Mouse (Mus musculus) hindbrain, embryonic 11.5 days (tissue): ENCODE data around the gene Zfp994. TPM values are rescaled to one million over a fixed set of nuclear protein-coding genes. Genes with fewer than 3 reads are reported as not detected.
"Not testable (repeated sequence)": the region's sequence is repeated elsewhere in the genome, so short reads cannot be mapped to it uniquely, and the experiment has no call there.

ENCODE experiments used
- ATAC-seq: fragments of 200-750 bp; cut with Nextera tagmentation; 2 replicates; pipeline ENCODE4 v1.8.0; 2017; ENCODE audit warnings: mild to moderate bottlenecking, moderate TSS enrichment, moderate library complexity; ENCODE audit not compliant: low FRiP score
- DNase-seq: peaks from one replicate; pipeline ENCODE4 v3.0.0-alpha.2; 2015; ENCODE audit warnings: low spot score
- H3K27ac ChIP-seq: fragments of 300-500 bp; sonication (generic); 2 replicates; pipeline ENCODE4 v1.5.1; 2014; ENCODE audit warnings: mild to moderate bottlenecking, low read depth, low read length
- H3K27me3 ChIP-seq: fragments of 300-500 bp; sonication (generic); 2 replicates; pipeline ENCODE4 v1.6.1; 2014; ENCODE audit warnings: mild to moderate bottlenecking, low read length, moderate library complexity, mixed read lengths; ENCODE audit not compliant: control insufficient read depth, insufficient read depth
- H3K36me3 ChIP-seq: fragments of 300-500 bp; sonication (generic); 2 replicates; pipeline ENCODE4 v1.6.1; 2014; ENCODE audit warnings: mild to moderate bottlenecking, low read length, moderate library complexity, mixed read lengths; ENCODE audit not compliant: control insufficient read depth, insufficient read depth
- H3K4me1 ChIP-seq: fragments of 300-500 bp; sonication (generic); replicated peaks from 2 replicates; pipeline ENCODE4 v1.6.1; 2014; ENCODE audit warnings: low read length, mixed read lengths; ENCODE audit not compliant: control insufficient read depth, insufficient read depth
- H3K4me2 ChIP-seq: fragments of 300-500 bp; sonication (generic); replicated peaks from 2 replicates; pipeline ENCODE4 v1.6.1; 2014; ENCODE audit warnings: mild to moderate bottlenecking, low read depth, low read length
- H3K4me3 ChIP-seq: fragments of 300-500 bp; sonication (generic); 2 replicates; pipeline ENCODE4 v1.5.1; 2014; ENCODE audit warnings: low read depth, low read length
- H3K9ac ChIP-seq: fragments of 300-500 bp; sonication (generic); 2 replicates; pipeline ENCODE4 v1.6.1; 2014; ENCODE audit warnings: low read depth, low read length
- H3K9me3 ChIP-seq: fragments of 300-500 bp; sonication (generic); 2 replicates; pipeline ENCODE4 v1.6.1; 2016; ENCODE audit warnings: low read length; ENCODE audit not compliant: control insufficient read depth
- WGBS: fragments of 180-500 bp; shearing (Covaris S2); extraction: QIAGEN DNeasy Blood & Tissue Kit; methylation state at CpG from one replicate; pipeline ENCODE4 v1.1.7; 2014; 5-methylcytosine and 5-hydroxymethylcytosine counted together
- polyA plus RNA-seq: library from polyadenylated mRNA; unstranded; fragments of >200 nt; fragmentation: Nextera tagmentation; extraction: Ambion mirVana; gene quantifications from 2 replicates; pipeline ENCODE4 v1.2.1, GENCODE M21; 2014

The Zfp994 gene
- polyA plus RNA-seq: 3.7 and 3.8 TPM in 2 replicates

DNA sequence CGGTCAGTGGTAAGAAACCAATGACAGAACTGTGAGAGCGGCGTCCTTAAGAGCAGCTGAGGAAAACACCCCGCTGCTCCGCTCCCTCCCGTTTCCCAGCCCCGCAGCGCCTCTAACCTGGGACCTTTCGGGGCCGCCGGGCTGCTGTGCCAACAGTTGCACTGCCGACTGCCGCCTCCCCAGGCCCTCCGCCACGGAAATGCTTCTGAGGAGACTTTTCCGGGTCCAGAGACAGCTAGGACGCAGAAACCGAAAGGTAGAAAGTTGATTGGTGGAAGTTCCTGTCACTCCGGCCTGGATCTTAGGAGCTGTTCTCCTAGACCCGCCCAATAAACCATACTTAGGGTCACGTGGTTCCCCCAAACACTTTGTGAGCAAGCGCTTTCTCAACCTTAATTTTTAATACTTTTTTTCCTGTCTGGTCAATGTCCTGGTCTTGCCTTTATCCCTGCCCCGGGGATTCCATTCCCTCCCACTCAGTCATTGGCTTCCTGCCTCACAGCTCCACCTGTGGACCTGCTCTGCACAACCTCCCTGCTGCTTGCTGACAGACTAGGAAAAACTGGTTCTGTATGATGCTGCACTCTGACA is at the start of gene Zfp994:
Gene Zfp994 (minus strand): TSS at position 195 of the 591 bp plus-strand sequence.
- H3K4me3 ChIP-seq: peak within 1 kb of the TSS; percentile 48
- not testable (repeated sequence) for H3K27ac ChIP-seq, H3K27me3 ChIP-seq, H3K4me1 ChIP-seq, H3K36me3 ChIP-seq, H3K9me3 ChIP-seq
- DNase-seq: peak; percentile 94
- ATAC-seq: peak; percentile 100
- H3K9ac ChIP-seq: 0 out of 2 replicates have a peak within 1 kb of the TSS, but pooled peaks have one; percentile 55
- under 1% methylated on average over 23 of the region's 23 CpGs for WGBS
- H3K4me2 ChIP-seq: peak within 1 kb of the TSS; percentile 31

DNA sequence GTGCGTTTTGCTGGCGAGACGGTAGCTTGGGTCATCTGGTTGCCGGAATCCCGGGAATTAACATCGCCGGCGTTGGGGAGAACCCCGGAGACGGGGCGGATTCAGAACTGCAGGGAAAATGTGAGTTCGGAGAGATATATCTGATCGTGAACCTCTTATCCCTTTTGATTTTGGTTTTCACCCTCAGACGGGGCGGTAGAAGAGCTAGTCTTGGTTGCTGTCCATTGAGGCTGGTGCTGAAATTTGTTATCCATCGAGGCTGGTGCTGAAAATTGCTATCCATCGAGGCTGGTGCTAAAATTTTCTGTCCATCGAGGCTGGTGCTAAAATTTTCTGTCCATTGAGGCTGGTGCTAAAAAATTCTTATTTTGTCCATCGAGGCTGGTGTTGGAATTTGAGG is 5.3 kb upstream of the Zfp994 start:
- not testable (repeated sequence) for H3K4me2 ChIP-seq, H3K9me3 ChIP-seq, ATAC-seq, H3K4me1 ChIP-seq, DNase-seq, H3K27me3 ChIP-seq, H3K36me3 ChIP-seq, H3K4me3 ChIP-seq, H3K9ac ChIP-seq, H3K27ac ChIP-seq
- WGBS: 64% methylated on average over 18 of the region's 19 CpGs

GRCm38 (mm10) chr17:22225015-22225414 is 401 bp downstream of the Zfp994 start:
- not testable (repeated sequence) for H3K4me1 ChIP-seq, H3K27ac ChIP-seq, H3K36me3 ChIP-seq, H3K9me3 ChIP-seq, H3K27me3 ChIP-seq
- DNase-seq (peak; percentile 7), ATAC-seq (peak; percentile 84)
- 0 out of 2 replicates have a peak overlapping the region, but pooled peaks have one; percentile 55 for H3K9ac ChIP-seq
- 2% methylated on average over 3 of the region's 3 CpGs for WGBS
- H3K4me2 ChIP-seq: peak overlapping the region; percentile 26
- peak overlapping the region; percentile 48 for H3K4me3 ChIP-seq

DNA sequence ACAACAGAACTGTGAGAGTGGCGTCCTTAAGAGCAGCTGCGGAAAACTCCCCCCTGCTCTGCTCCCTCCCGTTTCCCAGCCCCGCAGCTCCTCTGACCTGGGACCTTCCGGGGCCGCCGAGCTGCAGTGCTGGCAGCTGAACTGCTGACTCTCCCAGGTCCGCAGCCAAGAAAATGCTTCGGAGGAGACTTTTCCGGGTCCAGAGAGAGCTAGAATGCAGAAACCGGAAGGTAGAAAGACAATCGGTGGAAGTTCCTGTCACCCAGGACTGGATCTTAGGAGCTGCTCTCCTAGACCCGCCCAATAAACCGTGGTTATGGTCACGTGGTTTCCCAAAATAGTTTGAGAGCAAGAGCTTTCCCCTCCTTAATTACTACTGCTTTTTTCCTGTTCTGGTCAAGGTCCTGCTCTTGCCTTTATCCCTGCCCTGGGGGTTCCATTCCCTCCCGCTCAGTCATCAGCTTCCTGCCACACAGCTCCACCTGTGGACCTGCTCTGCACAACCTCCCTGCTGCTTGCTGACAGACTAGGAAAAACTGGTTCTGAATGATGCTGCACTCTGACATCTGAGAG is 59.6 kb downstream of the Zfp994 start, which contains the start of gene Zfp947:
Gene Zfp947 (minus strand): TSS at position 469 of the 573 bp plus-strand sequence.
- Histone ChIP-seq H3K4me3 (peak within 1 kb of the TSS; percentile 45), H3K4me2 (peak within 1 kb of the TSS; percentile 55), H3K9ac (peak within 1 kb of the TSS; percentile 46; the same call in 1 of the 2 replicates)
- H3K4me1 ChIP-seq, H3K27me3 ChIP-seq, H3K27ac ChIP-seq, H3K36me3 ChIP-seq, H3K9me3 ChIP-seq: not testable (repeated sequence)
- ATAC-seq: peak; percentile 90
- WGBS: under 1% methylated on average over 16 of the region's 16 CpGs
- DNase-seq: peak; percentile 39

- Histone ChIP-seq H3K4me3 (peak overlapping the region; percentile 45), H3K4me2 (peak overlapping the region; percentile 55)
- peak; percentile 1 for DNase-seq
- not testable (repeated sequence) for H3K27ac ChIP-seq, H3K9ac ChIP-seq, H3K9me3 ChIP-seq, H3K36me3 ChIP-seq, H3K27me3 ChIP-seq, H3K4me1 ChIP-seq
- ATAC-seq: peak; percentile 79
- 25% methylated on average over 3 of the region's 3 CpGs for WGBS
These were observed 60.1 kb downstream of the Zfp994 start for GRCm38 (mm10) chr17:22165304-22165703.

DNA sequence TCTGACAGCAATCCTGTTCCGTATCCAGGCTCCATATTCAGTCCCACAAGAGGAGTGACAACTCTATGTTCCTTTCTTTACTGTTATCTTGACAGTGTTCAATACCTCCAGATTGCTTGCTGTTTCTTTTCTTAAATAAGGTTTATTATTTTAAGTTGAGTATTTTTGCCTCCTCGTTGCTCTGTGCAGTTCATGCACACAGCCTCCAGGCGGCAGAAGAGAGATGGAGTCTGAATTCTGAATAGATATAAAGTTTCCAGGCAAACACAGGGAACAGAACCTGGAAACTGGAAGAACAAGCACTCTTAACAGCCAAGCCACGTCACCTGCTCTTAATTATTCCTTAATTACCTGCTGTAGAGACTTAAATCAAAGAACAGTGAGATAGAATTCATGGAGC is 71.5 kb downstream of the Zfp994 start:
- H3K4me3 ChIP-seq, H3K9me3 ChIP-seq, H3K4me1 ChIP-seq, H3K27ac ChIP-seq, H3K9ac ChIP-seq, ATAC-seq, DNase-seq, H3K36me3 ChIP-seq, H3K27me3 ChIP-seq, H3K4me2 ChIP-seq: not testable (repeated sequence)
- 73% methylated on average over 2 of the region's 4 CpGs for WGBS

Other genes with a start within 250 kb of the Zfp994 start
- gene Zfp947, start 59.4 kb downstream of the Zfp994 start, polyA plus RNA-seq: 2.1 and 2.4 TPM in 2 replicates
- 12.9 and 13.1 TPM in 2 replicates for gene CT030661.1, start 89.2 kb upstream of the Zfp994 start, polyA plus RNA-seq
- 16.9 and 17.3 TPM in 2 replicates for gene Zfp944, start 135.8 kb upstream of the Zfp994 start, polyA plus RNA-seq
- 12.5 and 13.9 TPM in 2 replicates for gene Zfp758, start 135.8 kb upstream of the Zfp994 start, polyA plus RNA-seq
- 33.0 and 35.6 TPM in 2 replicates for gene Zfp946, start 198.6 kb upstream of the Zfp994 start, polyA plus RNA-seq